Mouse (Mus musculus) cerebellum, adult 2 months (tissue): ENCODE data around the gene S100b.

Experiments used
- CTCF ChIP-seq: fragments of 200-500 bp; IDR thresholded peaks from 2 replicates; pipeline ENCODE4 v1.5.1; 2011; ENCODE audit warnings: low read depth, mild to moderate bottlenecking, control low read depth, low read length, moderate library complexity, borderline replicate concordance; ENCODE audit not compliant: insufficient read depth
- POLR2A ChIP-seq: fragments of 200-500 bp; IDR thresholded peaks from 2 replicates; pipeline ENCODE4 v1.6.1; 2011; ENCODE audit warnings: low read length, control low read depth, borderline replicate concordance; ENCODE audit not compliant: insufficient read depth

DNA sequence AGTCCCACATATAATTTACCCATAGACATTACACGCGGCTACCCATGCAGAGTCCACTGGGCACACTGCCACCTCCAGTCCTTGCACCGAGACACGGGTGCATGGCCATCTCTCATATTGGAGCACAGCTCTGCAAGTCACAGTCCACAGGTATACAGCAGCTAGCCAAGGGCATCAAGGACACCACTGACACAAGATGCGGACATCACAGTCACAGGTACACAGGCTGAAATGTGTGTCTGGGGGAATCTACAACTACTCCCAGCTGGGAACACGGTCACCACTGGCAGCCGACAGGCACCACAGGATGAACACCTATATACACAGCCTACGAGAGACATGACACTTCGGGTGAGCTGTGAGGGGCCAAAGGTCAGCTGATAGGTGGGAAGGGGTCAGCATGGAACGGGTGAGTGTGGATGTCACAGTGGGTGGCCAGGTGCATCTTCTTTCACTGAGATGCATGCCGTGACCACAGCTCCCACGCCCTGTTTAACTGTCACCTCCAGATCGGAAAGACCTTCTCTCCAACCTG is 46.3 kb upstream of the S100b start:
- TF ChIP-seq CTCF (no peak), POLR2A (no peak)
